Mouse (Mus musculus) layer of hippocampus, adult 9-11 months (tissue): ENCODE data around the gene Clcf1.

Source experiments
- DNase-seq: peaks from one replicate; pipeline ENCODE4 v3.0.0; 2022

Gene Clcf1

GRCm38 (mm10) chr19:4214071-4214770, at the start of gene Clcf1, which contains the start of gene AC109138.7:
Clcf1 (plus strand) TSS chr19:4214238.
AC109138.7 (plus strand) TSS chr19:4214357.
- no peak for DNase-seq

- no peak for DNase-seq
Measured at GRCm38 (mm10) chr19:4164721-4165120, 49.3 kb upstream of the Clcf1 start.

DNA sequence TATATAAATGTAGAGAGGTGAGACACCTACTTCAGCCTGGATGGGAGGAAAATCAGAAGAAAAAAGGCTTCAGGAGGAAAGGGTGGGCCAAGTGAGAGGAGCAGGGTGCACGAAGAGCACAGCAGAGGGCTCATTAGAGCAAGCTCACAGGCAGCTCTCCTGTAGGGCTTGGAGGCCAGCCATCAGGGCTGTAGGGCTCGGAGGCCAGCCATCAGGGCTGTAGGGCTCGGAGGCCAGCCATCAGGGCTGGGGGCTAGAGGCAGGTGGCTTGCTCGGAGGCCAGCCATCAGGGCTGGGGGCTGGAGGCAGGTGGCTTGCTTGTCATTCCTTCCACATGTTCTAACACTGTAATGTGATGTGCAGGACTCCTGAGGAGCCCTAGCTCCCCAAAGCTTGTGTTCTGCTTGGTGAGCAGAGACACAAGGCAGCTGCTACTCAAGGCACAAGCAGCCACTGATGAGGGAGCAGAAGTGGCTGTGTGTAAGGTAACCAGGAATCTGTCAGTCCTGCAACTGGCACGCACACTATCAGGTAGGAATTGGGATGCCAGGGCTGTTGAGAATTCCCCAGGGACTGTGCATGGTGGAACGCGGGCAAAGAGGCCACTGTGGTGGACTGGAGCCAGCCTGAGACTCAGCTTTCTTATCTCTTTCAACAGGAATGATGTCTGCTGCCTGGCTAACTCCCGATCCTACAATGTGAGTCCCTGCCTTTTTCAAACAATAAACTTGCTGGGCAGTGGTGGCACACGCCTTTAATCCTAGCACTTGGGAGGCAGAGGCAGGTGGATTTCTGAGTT, 47.2 kb upstream of the Clcf1 start:
- no peak for DNase-seq

- DNase-seq, result peak; percentile 99
Measured at GRCm38 (mm10) chr19:4169378-4169784, 44.7 kb upstream of the Clcf1 start.

DNA sequence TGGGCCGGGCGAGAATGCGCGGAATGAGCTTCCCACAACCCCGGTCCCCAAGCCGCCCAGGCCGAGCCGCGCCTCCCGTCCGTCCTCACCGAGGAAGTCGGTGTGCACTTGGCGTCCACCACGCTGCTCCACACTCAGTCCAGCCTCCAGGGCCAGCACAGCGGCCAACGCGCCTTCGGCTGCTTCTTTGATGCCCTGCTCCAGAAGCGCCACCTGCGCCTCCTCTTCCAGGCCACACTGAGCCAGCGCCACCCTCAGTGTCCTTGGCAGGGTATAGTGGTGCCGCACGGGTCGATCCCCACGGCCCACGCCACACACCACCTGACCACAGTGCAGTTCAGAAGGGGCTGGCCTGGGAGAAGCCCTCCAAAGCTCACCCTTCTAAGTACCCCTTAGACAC, 44.2 kb upstream of the Clcf1 start:
- DNase-seq, result no peak

DNA sequence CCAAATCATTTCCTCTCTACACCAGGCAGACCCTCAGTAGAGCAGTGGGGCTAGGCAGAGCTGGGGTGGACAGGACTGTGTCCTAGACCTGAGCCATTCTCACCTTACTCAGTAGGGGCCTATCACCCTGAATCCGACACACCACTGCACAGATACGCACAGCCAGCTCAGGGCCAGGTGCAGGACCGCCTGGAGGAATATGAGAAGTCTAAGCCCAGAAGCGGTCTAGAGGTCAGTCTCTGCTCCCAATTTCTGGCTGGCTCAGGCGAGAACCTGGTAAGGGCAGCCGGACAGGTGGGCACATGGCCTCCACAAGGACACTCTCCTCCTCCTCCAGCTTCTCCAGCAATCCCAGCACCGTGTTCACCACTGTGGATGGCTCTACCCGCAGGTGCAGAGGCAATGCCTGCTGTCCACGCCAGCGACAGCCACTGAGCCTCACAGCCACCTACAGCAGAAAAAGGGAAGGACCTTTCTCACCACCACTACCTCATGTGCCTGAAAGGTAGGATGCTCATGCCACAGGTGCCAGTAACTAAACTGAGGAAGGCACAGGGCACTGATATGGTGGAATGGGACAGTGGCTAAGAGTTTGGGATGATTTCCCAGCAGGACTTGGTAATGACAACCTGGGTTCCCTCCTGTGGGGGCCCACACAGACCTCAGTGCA, 43.2 kb upstream of the Clcf1 start:
- no peak for DNase-seq

GRCm38 (mm10) chr19:4171393-4172290, 42.4 kb upstream of the Clcf1 start:
- no peak for DNase-seq

DNA sequence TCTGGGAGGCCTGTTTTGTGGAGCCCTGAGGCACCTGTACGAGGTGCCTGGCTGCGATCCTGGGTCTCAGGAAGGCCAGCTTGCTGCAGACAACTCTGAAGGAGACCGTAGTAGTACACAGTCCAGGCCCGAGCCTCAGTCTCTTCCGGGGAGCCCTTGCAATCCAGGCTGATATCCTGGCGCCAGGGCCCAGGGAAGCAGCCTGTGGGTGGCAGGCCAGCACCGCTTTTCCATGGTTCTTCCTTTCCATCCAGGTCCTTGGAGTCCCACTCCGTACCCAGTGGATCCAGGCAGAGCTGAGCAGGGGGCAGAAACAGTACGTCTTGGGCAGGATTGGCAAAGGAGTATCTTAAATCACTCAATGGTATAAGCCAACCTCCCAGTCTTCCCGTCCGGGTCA, 41.1 kb upstream of the Clcf1 start:
- no peak for DNase-seq

- peak; percentile 62 for DNase-seq
Measured at GRCm38 (mm10) chr19:4175368-4175947, 38.6 kb upstream of the Clcf1 start, which contains the start of gene Carns1. Carns1 (minus strand) TSS chr19:4175479.

DNA sequence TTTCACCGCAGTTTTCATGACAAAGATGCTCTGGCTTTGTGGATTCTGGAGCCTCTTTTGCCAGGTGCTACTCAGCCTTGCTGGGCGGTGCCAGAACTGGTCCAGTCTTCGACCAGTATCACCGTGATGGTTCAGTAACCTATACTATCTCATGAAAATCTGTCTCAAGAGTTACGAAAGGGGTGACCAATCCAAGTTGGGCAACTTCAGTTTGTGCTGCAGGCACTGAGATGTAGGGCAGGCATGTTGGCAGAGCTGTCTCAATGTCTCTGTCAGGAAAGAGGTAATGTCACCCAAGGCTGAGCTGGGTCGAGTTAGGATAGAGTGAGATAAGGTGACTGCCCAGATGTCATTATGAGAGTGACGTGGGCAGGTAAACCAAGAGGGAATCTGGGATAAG, 33.6 kb upstream of the Clcf1 start:
- no peak for DNase-seq

GRCm38 (mm10) chr19:4181892-4182291, 32.1 kb upstream of the Clcf1 start:
- DNase-seq, result peak; percentile 87

- peak; percentile 67 for DNase-seq
Measured at GRCm38 (mm10) chr19:4183689-4184088, 30.3 kb upstream of the Clcf1 start.

GRCm38 (mm10) chr19:4184976-4185975, 28.8 kb upstream of the Clcf1 start:
- no peak for DNase-seq

DNA sequence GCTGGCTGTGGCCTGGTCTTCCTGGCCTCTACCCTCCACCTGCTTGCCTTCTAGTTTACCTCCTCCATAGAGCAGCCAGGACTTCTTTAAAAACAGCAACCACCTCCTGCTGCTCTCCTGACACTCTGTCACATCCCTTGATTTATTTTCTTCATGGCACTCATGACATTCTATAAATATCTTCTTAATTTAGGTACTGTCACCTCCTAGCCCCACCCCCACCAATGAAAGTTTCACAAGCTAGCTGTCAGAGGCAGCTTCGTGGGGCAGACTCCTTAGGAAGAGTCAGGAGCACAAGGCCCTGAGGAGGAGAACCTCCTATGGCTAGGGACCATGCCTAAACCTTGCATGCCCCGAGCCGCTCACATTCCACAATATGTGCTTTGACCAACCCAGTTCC, 26.7 kb upstream of the Clcf1 start:
- DNase-seq, result no peak

GRCm38 (mm10) chr19:4189051-4189620, 24.9 kb upstream of the Clcf1 start:
- DNase-seq, result no peak

DNA sequence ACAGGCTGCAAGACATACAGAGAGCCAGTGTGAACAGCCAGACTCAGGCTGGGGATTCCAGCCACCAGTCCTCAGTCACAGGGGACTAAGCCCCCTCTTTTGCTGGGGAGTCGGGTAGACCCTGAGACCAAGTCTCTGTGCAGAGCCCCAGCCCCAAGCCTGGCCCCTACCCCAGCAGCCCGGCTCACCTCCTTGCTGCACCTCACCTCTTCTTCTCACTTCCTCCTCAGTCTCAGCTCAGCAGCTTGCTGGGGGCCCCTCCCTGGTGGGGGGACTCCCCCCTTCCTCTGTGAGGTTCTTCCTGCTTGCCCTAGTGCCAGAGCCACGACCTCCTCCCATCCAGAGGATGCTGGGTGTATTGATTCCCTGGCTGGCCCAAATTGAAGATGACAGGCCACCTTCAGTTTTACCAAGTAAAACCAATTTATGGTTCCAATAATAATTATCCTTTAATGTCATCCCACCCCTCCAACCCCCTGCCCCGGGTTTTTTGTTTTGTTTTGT, 23.2 kb upstream of the Clcf1 start, which contains the start of gene Tbc1d10c:
Gene Tbc1d10c, minus strand, starts transcription at position 454 of the 504 bp plus-strand sequence.
- DNase-seq, result no peak

DNA sequence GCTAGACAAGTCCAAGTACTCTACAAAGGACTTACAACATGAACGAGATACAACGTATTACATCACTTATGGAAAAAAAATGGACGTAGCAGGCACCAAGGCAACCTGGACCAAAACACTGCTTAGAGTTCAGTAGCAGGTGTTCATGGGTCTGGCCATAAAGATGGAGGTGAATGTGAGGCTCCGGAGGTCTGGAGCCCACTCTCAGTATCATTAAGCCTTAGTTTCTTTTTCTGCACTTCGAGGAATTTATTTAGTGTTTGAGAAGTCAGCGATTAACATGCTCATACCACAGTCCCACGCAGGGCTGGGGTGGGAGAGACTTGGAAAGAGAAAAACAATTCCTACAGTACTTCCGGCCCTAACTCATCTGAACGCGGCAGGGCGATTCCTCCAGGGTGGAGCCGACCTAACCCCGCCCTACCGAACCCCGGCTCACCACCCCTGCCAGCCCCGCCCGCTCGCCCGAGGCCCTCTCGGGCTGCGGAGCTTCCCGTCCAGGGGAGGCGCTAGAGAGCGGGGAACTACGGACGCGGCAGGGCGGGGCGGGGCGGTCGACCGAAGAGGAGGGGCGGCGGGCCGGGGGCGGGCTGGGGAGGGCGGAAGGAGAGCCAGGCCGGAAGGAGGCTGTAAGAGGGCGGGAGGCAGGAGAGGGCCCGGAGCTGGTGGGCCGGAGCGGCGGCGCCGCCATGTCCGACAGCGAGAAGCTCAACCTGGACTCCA, 22.3 kb upstream of the Clcf1 start, which contains the start of gene Ppp1ca:
Gene Ppp1ca, plus strand, starts transcription at position 538 of the 723 bp plus-strand sequence.
- peak; percentile 92 for DNase-seq

DNA sequence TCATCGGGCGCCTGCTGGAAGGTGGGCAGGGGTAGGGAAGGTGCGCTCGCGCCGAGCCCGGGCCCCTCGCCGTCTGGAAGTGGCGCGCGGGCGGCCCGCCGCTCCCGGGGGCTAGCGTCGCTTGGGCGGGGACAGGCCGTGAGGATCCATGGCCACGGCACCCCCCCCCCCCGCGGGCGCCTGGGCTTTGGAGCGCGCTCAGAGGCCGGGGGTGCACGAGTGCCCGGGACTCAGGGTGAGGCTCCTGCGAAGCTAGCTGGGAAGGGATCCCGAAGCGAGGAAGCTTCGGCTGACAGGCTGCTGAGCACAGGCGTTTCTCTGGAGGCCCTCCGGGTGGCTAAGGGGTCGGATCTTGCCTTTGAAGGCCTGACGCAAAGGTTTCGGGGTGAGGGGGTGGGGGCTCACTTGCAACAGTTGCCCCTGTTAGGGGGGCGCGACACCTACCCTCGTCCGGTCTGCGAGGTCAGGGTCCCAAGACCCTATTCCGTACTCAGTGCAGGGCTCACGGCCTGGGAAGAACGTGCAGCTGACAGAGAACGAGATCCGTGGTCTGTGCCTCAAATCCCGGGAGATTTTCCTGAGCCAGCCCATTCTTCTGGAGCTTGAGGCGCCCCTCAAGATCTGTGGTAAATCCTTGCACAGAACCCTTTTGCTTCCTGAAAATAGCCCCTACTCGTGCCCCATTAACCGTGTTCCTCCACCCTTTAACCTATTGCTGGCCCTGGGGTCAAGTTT, 21.6 kb upstream of the Clcf1 start:
- no peak for DNase-seq

DNA sequence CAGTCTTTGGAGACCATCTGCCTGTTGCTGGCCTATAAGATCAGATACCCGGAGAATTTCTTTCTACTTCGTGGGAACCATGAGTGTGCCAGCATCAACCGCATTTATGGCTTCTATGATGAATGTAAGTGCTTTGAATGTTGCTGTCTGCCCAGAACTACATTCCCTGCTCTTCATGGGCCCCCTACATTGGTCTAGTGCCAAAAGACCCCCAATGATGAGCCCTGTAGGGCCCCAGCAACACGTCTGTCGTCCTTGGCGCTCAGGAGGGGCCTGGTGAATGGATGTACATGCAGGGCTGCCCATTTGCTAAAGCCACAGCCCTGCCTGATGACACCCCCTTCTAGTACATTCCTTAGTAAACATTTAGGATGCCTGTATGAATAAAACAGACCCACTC, 20.9 kb upstream of the Clcf1 start:
- DNase-seq, result no peak
